Mouse (Mus musculus) MEL (cell line): ENCODE measurements around the gene Uhrf1bp1l. TPM values are rescaled to one million over a fixed set of nuclear protein-coding genes. Genes with fewer than 3 reads are reported as not detected.

Experiments
- DNase-seq: peaks from one replicate; pipeline ENCODE4 v3.0.0; 2011; ENCODE audit warnings: low read depth, low spot score
- H3K27ac ChIP-seq: 2 replicates; pipeline ENCODE4 v1.5.1; 2012; ENCODE audit warnings: low read depth, mild to moderate bottlenecking, control low read depth, low read length, moderate library complexity; ENCODE audit not compliant: control insufficient read depth
- H3K27me3 ChIP-seq, 2 experiments: fragments of 150-350 bp in 1 of 2; sonication (generic) in 1 of 2; 2 replicates each; pipeline ENCODE4 v1.6.1; 2012; ENCODE audit warnings: low read length in 2 of 2, mild to moderate bottlenecking in 2 of 2, improper control_type of control experiment in 1 of 2, moderate library complexity in 1 of 2; ENCODE audit not compliant: insufficient read depth in 2 of 2, control insufficient read depth in 1 of 2
- H3K36me3 ChIP-seq, 2 experiments: 2 replicates each; pipeline ENCODE4 v1.6.1; 2012 to 2014; ENCODE audit warnings: low read length in 2 of 2, improper control_type of control experiment in 1 of 2, inconsistent platforms in 1 of 2, mild to moderate bottlenecking in 1 of 2; ENCODE audit not compliant: insufficient read depth in 2 of 2, control insufficient read depth in 1 of 2
- H3K4me1 ChIP-seq, 2 experiments: fragments of 150-350 bp in 1 of 2; sonication (generic) in 1 of 2; 2 replicates each; pipeline ENCODE4 v1.6.1; 2012; ENCODE audit warnings: low read length in 2 of 2, improper control_type of control experiment in 1 of 2, mild to moderate bottlenecking in 1 of 2; ENCODE audit not compliant: insufficient read depth in 2 of 2, control insufficient read depth in 1 of 2
- H3K4me3 ChIP-seq, 2 experiments: fragments of 150-350 bp in 1 of 2; sonication (generic) in 1 of 2; 2 replicates each; pipeline ENCODE4 v1.5.1; 2012; ENCODE audit warnings: low read depth in 2 of 2, low read length in 2 of 2, mild to moderate bottlenecking in 2 of 2, moderate library complexity in 2 of 2, control low read depth in 1 of 2, improper control_type of control experiment in 1 of 2; ENCODE audit not compliant: control insufficient read depth in 1 of 2, insufficient read depth in 1 of 2
- H3K79me2 ChIP-seq: 2 replicates; pipeline ENCODE4 v1.6.1; 2012; ENCODE audit warnings: mild to moderate bottlenecking, low read length, moderate library complexity; ENCODE audit not compliant: control insufficient read depth, poor library complexity, insufficient read depth
- H3K9ac ChIP-seq: 2 replicates; pipeline ENCODE4 v1.6.1; 2012; ENCODE audit warnings: low read depth, mild to moderate bottlenecking, control low read depth, low read length, moderate library complexity; ENCODE audit not compliant: control insufficient read depth, poor library complexity, severe bottlenecking
- H3K9me3 ChIP-seq: fragments of 150-350 bp; sonication (generic); replicated peaks from 2 replicates; pipeline ENCODE4 v1.6.1; 2012; ENCODE audit warnings: mild to moderate bottlenecking, low read length, improper control_type of control experiment, moderate library complexity; ENCODE audit not compliant: insufficient read depth
- CHD2 ChIP-seq: IDR thresholded peaks from 2 replicates; pipeline ENCODE4 v1.6.1; 2011; ENCODE audit warnings: low read length, improper control_type of control experiment
- E2F4 ChIP-seq: IDR thresholded peaks from 2 replicates; pipeline ENCODE4 v1.6.1; 2011; ENCODE audit warnings: low read depth, low read length, improper control_type of control experiment, borderline replicate concordance
- ELF1 ChIP-seq: IDR thresholded peaks from 2 replicates; pipeline ENCODE4 v1.6.1; 2014; ENCODE audit warnings: low read depth, mild to moderate bottlenecking, inconsistent platforms, low read length, improper control_type of control experiment, moderate library complexity
- ETS1 ChIP-seq: IDR thresholded peaks from 2 replicates; pipeline ENCODE4 v1.6.1; 2012; ENCODE audit warnings: low read depth, mild to moderate bottlenecking, inconsistent platforms, low read length, improper control_type of control experiment, moderate library complexity
- GABPA ChIP-seq: IDR thresholded peaks from 2 replicates; pipeline ENCODE4 v1.6.1; 2012; ENCODE audit warnings: low read depth, mild to moderate bottlenecking, inconsistent platforms, low read length, improper control_type of control experiment, moderate library complexity
- GATA1 ChIP-seq: IDR thresholded peaks from 2 replicates; pipeline ENCODE4 v1.6.1; 2011; ENCODE audit warnings: low read depth, low read length, improper control_type of control experiment
- KAT2A ChIP-seq: conservative IDR thresholded peaks from 2 replicates; pipeline ENCODE4 v1.6.1; 2012; ENCODE audit warnings: low read depth, low read length, improper control_type of control experiment, inconsistent platforms
- MAFK ChIP-seq: IDR thresholded peaks from 2 replicates; pipeline ENCODE4 v1.6.1; 2011; ENCODE audit warnings: low read depth, mild to moderate bottlenecking, low read length, improper control_type of control experiment, borderline replicate concordance
- MEF2A ChIP-seq: IDR thresholded peaks from 2 replicates; pipeline ENCODE4 v1.6.1; 2014; ENCODE audit warnings: low read depth, mild to moderate bottlenecking, inconsistent platforms, low read length, improper control_type of control experiment; ENCODE audit not compliant: poor library complexity, insufficient replicate concordance, severe bottlenecking; ENCODE audit errors: extremely low read depth
- NELFE ChIP-seq: IDR thresholded peaks from 2 replicates; pipeline ENCODE4 v1.6.1; 2011; ENCODE audit warnings: low read depth, low read length, improper control_type of control experiment
- NRF1 ChIP-seq: IDR thresholded peaks from 2 replicates; pipeline ENCODE4 v1.6.1; 2014; ENCODE audit warnings: low read depth, mild to moderate bottlenecking, inconsistent platforms, low read length, improper control_type of control experiment, moderate library complexity; ENCODE audit not compliant: poor library complexity, insufficient read depth, severe bottlenecking
- RAD21 ChIP-seq: IDR thresholded peaks from 2 replicates; pipeline ENCODE4 v1.6.1; 2011; ENCODE audit warnings: mild to moderate bottlenecking, low read depth, low read length, improper control_type of control experiment
- SIN3A ChIP-seq: IDR thresholded peaks from 2 replicates; pipeline ENCODE4 v1.6.1; 2012; ENCODE audit warnings: low read length, improper control_type of control experiment, inconsistent platforms
- TAL1 ChIP-seq: IDR thresholded peaks from 2 replicates; pipeline ENCODE4 v1.6.1; 2012; ENCODE audit warnings: mild to moderate bottlenecking, inconsistent platforms, low read length, moderate library complexity, mixed read lengths
- TCF12 ChIP-seq: IDR thresholded peaks from 2 replicates; pipeline ENCODE4 v1.6.1; 2014; ENCODE audit warnings: low read depth, mild to moderate bottlenecking, inconsistent platforms, low read length, improper control_type of control experiment, moderate library complexity
- UBTF ChIP-seq: IDR thresholded peaks from 2 replicates; pipeline ENCODE4 v1.6.1; 2012; ENCODE audit warnings: low read depth, mild to moderate bottlenecking, inconsistent platforms, low read length, improper control_type of control experiment, moderate library complexity, borderline replicate concordance; ENCODE audit not compliant: insufficient read depth
- USF2 ChIP-seq, 2 experiments: IDR thresholded peaks; 2 replicates each; pipeline ENCODE4 v1.6.1; 2011 to 2012; ENCODE audit warnings: improper control_type of control experiment in 2 of 2, low read length in 2 of 2, borderline replicate concordance in 1 of 2, inconsistent platforms in 1 of 2, low read depth in 1 of 2, mild to moderate bottlenecking in 1 of 2; ENCODE audit not compliant: insufficient read depth in 1 of 2
- ZC3H11A ChIP-seq: IDR thresholded peaks from 2 replicates; pipeline ENCODE4 v1.6.1; 2012; ENCODE audit warnings: low read depth, mild to moderate bottlenecking, inconsistent platforms, low read length, improper control_type of control experiment
- ZKSCAN1 ChIP-seq: IDR thresholded peaks from 2 replicates; pipeline ENCODE4 v1.6.1; 2012; ENCODE audit warnings: low read depth, mild to moderate bottlenecking, inconsistent platforms, low read length, improper control_type of control experiment, moderate library complexity
- ZMIZ1 ChIP-seq: IDR thresholded peaks from 2 replicates; pipeline ENCODE4 v1.6.1; 2012; ENCODE audit warnings: low read depth, mild to moderate bottlenecking, inconsistent platforms, low read length, improper control_type of control experiment, moderate library complexity
- ZNF384 ChIP-seq: IDR thresholded peaks from 2 replicates; pipeline ENCODE4 v1.6.1; 2012; ENCODE audit warnings: low read depth, mild to moderate bottlenecking, inconsistent platforms, low read length, improper control_type of control experiment
- polyA plus RNA-seq, 2 experiments: library from polyadenylated mRNA; stranded (reverse) in 1 of 2; unstranded in 1 of 2; fragments of >175 nt in 1 of 2; fragments of >200 nt in 1 of 2; gene quantifications; 2 replicates each; pipeline versions ENCODE4 v1.2.1 to v1.2.4; 2012; ENCODE audit warnings: low replicate concordance in 2 of 2, low read depth in 1 of 2; ENCODE audit not compliant: insufficient read length in 2 of 2, insufficient read depth in 1 of 2, missing spikeins in 1 of 2
- total RNA-seq: library from RNA; depleted of rRNA; stranded (reverse); fragments of 300-350 nt; gene quantifications from 2 replicates; pipeline ENCODE4 v1.2.3, GENCODE M21; 2012

Uhrf1bp1l gene
- total and polyA plus RNA-seq, 3 experiments, result 23.7 to 44.8 (median 26.0) TPM

DNA sequence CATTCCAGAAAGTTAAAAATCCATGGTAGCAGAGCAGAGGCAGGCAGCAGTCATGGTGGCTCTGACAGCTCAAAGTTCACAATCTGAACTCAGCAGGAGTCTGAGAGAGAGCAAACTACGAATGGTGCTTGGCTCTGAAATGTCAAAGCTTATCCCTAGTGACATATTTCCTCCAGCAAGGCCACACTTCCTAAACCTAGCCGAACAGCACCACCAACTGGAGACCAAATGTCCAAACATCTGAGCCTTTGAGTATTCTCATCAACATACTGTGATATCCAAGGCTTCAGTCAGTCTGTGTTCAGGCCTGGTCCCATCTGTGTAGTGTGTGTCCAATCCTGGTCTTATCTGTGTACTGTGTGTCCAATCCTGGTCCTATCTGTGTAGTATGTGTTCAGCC is 79.1 kb downstream of the Uhrf1bp1l start (continued):
- no peak for TF ChIP-seq NRF1
- TF ChIP-seq ZKSCAN1, result no peak
- no peak for TF ChIP-seq MEF2A
- TF ChIP-seq ETS1, result no peak
- no peak for TF ChIP-seq ZNF384
- TF ChIP-seq GATA1, result no peak
- TF ChIP-seq, all 39 proteins: peak for 4

- H3K79me2 ChIP-seq, result no peaks in the 10 kb centered on the region
- H3K27me3 ChIP-seq, result no peaks in the 10 kb centered on the region
- no peak overlapping the region for H3K9ac ChIP-seq
- no peak overlapping the region for H3K4me3 ChIP-seq
- no peaks in the 10 kb centered on the region for H3K9me3 ChIP-seq
- H3K27ac ChIP-seq, result no peak overlapping the region
- no peaks in the 10 kb centered on the region for H3K36me3 ChIP-seq
- DNase-seq, result no peak
- TF ChIP-seq ELF1, result no peak
- TF ChIP-seq SIN3A, result no peak
- TF ChIP-seq GATA1, result no peak
- no peak for TF ChIP-seq MAFK
- TF ChIP-seq TAL1, result no peak
- TF ChIP-seq KAT2A, result no peak
- TF ChIP-seq, all 39 proteins: peak for 0
- H3K4me1 ChIP-seq, result no peaks in the 10 kb centered on the region
These were observed 82.1 kb downstream of the Uhrf1bp1l start for GRCm38 (mm10) chr10:89826896-89827295.

DNA sequence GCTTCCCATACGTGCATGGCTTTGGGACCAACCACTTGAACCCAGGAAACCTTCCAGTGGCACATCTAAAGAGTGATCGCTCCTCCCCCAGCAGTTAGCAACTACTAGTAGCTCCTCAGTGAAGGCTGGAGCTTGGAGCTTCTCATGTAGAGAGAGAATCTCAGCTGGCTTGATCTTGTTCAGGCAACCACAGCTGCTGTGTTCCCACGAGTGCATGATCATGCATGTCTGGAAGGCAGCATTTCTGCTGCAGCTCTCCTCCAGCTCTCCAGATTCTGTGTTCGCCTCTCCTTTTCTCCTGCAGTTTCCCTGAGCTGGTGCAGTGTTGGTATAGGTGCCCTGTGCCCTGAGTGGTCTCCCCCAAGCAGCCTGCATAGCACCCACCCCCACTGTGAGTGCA is 87.5 kb downstream of the Uhrf1bp1l start:
- H3K27me3 ChIP-seq, result no peaks in the 10 kb centered on the region
- no peak for DNase-seq
- no peaks in the 10 kb centered on the region for H3K4me1 ChIP-seq

More for the DNA sequence above, 87.5 kb downstream of the Uhrf1bp1l start:
- Histone ChIP-seq H3K4me3 (no peak overlapping the region), H3K79me2 (no peaks in the 10 kb centered on the region), H3K9ac (no peak overlapping the region), H3K27ac (no peak overlapping the region), H3K36me3 (no peaks in the 10 kb centered on the region), H3K9me3 (no peaks in the 10 kb centered on the region)
- TF ChIP-seq GABPA (no peak), TCF12 (no peak), NELFE (no peak), KAT2A (no peak), ZC3H11A (no peak), ZMIZ1 (no peak), CHD2 (no peak), E2F4 (no peak), RAD21 (no peak), USF2 (IDR thresholded peaks at IDR 0.05; ENCODE audit: borderline replicate concordance in 1 of 2, insufficient read depth in 1 of 2, low read depth in 1 of 2, low read length in 2 of 2) (no peak), UBTF (no peak)
